Comparison of ENCODE assay signal across 1 mouse cellular context in the genomic region with DNA sequence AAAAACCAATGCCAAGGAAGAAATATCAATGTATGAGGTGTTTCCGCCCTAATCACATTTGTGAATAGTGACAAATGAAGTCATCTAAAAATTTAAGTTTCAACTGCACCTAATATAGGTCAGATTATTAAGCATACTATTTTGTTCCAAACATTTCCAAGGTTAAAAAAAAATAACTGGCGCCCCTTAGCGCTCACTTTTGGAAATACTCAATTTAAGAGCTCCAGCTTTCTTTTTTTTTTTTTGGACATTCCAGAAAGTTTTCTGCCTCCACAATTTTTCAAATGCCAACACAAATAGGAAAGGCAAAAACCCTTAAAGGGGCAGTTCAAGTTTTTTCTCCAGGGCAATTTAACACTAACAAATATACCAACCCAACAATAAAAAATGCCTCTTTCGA.
TF ChIP-seq lines count a peak whose summit lies in the region.

No protein-coding gene starts in this region.

TF ChIP-seq in MEL, 35 proteins besides CTCF, POLR2A, EP300 and RAD21 (continued from another document):
- no peak for TF ChIP-seq MYC (IDR thresholded peaks at IDR 0.05; ENCODE audit: low read depth, low read length)
- no peak for TF ChIP-seq CHD2 (IDR thresholded peaks at IDR 0.05; ENCODE audit: low read length)
- no peak for TF ChIP-seq MAX (IDR thresholded peaks at IDR 0.05; ENCODE audit: low read length)
- TF ChIP-seq MXI1 (IDR thresholded peaks at IDR 0.05; ENCODE audit: low read depth, low read length) = 0 out of 2 replicates have a peak, but pooled peaks have one; percentile 49
- no peak for TF ChIP-seq ELF1 (IDR thresholded peaks at IDR 0.05; ENCODE audit: low read depth, low read length)
- TF ChIP-seq CHD1 (IDR thresholded peaks at IDR 0.05; ENCODE audit: low read depth, low read length) = peak; percentile 38; the same call in 1 of the 2 replicates
- peak; percentile 34 for TF ChIP-seq ZC3H11A (IDR thresholded peaks at IDR 0.05; ENCODE audit: low read depth, low read length)
